Mouse (Mus musculus) thymus, adult 2 months (tissue): ENCODE measurements around the gene Galntl5.

Experiments used
- CTCF ChIP-seq: fragments of 200-500 bp; IDR thresholded peaks from 2 replicates; pipeline ENCODE4 v1.5.1; 2012; ENCODE audit warnings: mild to moderate bottlenecking, control low read depth, low read length, moderate library complexity, borderline replicate concordance; ENCODE audit not compliant: control insufficient read depth, poor library complexity, insufficient read depth; ENCODE audit errors: extremely low read depth
- POLR2A ChIP-seq: fragments of 200-500 bp; IDR thresholded peaks from 2 replicates; pipeline ENCODE4 v1.6.1; 2012; ENCODE audit warnings: mild to moderate bottlenecking, low read length, control low read depth, moderate library complexity; ENCODE audit not compliant: control insufficient read depth, poor library complexity, insufficient read depth; ENCODE audit errors: extremely low read depth

GRCm38 (mm10) chr5:25153996-25154395 lies 27.3 kb upstream of the Galntl5 start:
- TF ChIP-seq CTCF (no peak), POLR2A (no peak)
